Mouse (Mus musculus) ES-E14 (cell line): ENCODE results near the gene Nme4. TPM values are rescaled to one million over a fixed set of nuclear protein-coding genes. Genes with fewer than 3 reads are reported as not detected.

Experiments
- DNase-seq: peaks from one replicate; pipeline ENCODE4 v3.0.0-alpha.2; 2013; ENCODE audit warnings: low read depth, low spot score
- H3K27ac ChIP-seq: 2 replicates; pipeline ENCODE4 v1.5.1; 2012; ENCODE audit warnings: low read depth, mild to moderate bottlenecking, low read length, moderate library complexity, mixed read lengths; ENCODE audit not compliant: poor library complexity, insufficient read depth, severe bottlenecking
- H3K36me3 ChIP-seq: 2 replicates; pipeline ENCODE4 v1.6.1; 2012; ENCODE audit warnings: mild to moderate bottlenecking, low read length, moderate library complexity, mixed read lengths; ENCODE audit not compliant: control insufficient read depth, poor library complexity, insufficient read depth, severe bottlenecking
- H3K4me1 ChIP-seq, 2 experiments: fragments of 150-350 bp in 1 of 2; sonication (generic) in 1 of 2; 2 replicates each; pipeline ENCODE4 v1.6.1; 2012; ENCODE audit warnings: low read length in 2 of 2, mild to moderate bottlenecking in 1 of 2, mixed read lengths in 1 of 2; ENCODE audit not compliant: control insufficient read depth in 2 of 2, insufficient read depth in 2 of 2, poor library complexity in 1 of 2
- H3K4me3 ChIP-seq, 2 experiments: fragments of 150-350 bp in 1 of 2; sonication (generic) in 1 of 2; 2 replicates each; pipeline ENCODE4 v1.5.1; 2012; ENCODE audit warnings: low read length in 2 of 2, low read depth in 1 of 2, mild to moderate bottlenecking in 1 of 2, mixed read lengths in 1 of 2; ENCODE audit not compliant: insufficient read depth in 1 of 2, poor library complexity in 1 of 2, severe bottlenecking in 1 of 2
- H3K9ac ChIP-seq: 2 replicates; pipeline ENCODE4 v1.6.1; 2012; ENCODE audit warnings: low read depth, mild to moderate bottlenecking, low read length, mixed read lengths; ENCODE audit not compliant: poor library complexity, insufficient read depth, severe bottlenecking
- H3K9me3 ChIP-seq: fragments of 150-350 bp; sonication (generic); 2 replicates; pipeline ENCODE4 v1.6.1; 2012; ENCODE audit warnings: low read depth, mild to moderate bottlenecking, low read length; ENCODE audit not compliant: control insufficient read depth, insufficient read depth
- CHD2 ChIP-seq: IDR thresholded peaks from 2 replicates; pipeline ENCODE4 v1.6.1; 2014; ENCODE audit warnings: mild to moderate bottlenecking, low read depth, low read length, inconsistent platforms
- HCFC1 ChIP-seq: IDR thresholded peaks from 2 replicates; pipeline ENCODE4 v1.6.1; 2012; ENCODE audit warnings: low read length, inconsistent platforms, borderline replicate concordance; ENCODE audit not compliant: insufficient read depth
- MAFK ChIP-seq: IDR thresholded peaks from 2 replicates; pipeline ENCODE4 v1.6.1; 2014; ENCODE audit warnings: mild to moderate bottlenecking, low read depth, low read length, inconsistent platforms; ENCODE audit not compliant: insufficient read depth
- ZC3H11A ChIP-seq: IDR thresholded peaks from 2 replicates; pipeline ENCODE4 v1.6.1; 2012; ENCODE audit warnings: low read depth, mild to moderate bottlenecking, inconsistent platforms, low read length, borderline replicate concordance
- ZNF384 ChIP-seq: IDR thresholded peaks from 2 replicates; pipeline ENCODE4 v1.6.1; 2012; ENCODE audit warnings: low read depth, low read length, inconsistent platforms
- in situ Hi-C, 2 experiments: fragments of 600-800 bp; cut with MboI; formaldehyde crosslinking; loops; one replicate each; pipeline ENCODE4 v1.15.1; 2025; ENCODE audit warnings: low sequenced_read_pairs in 2 of 2, inconsistent platforms in 1 of 2; ENCODE audit not compliant: unreplicated experiment in 2 of 2
- total RNA-seq: library from RNA; depleted of rRNA; stranded (reverse); fragments of 300-350 nt; gene quantifications from 2 replicates; pipeline ENCODE4 v1.2.3, GENCODE M21; 2012

Nme4 gene
- total RNA-seq, 1 experiment: 96.4 TPM

DNA sequence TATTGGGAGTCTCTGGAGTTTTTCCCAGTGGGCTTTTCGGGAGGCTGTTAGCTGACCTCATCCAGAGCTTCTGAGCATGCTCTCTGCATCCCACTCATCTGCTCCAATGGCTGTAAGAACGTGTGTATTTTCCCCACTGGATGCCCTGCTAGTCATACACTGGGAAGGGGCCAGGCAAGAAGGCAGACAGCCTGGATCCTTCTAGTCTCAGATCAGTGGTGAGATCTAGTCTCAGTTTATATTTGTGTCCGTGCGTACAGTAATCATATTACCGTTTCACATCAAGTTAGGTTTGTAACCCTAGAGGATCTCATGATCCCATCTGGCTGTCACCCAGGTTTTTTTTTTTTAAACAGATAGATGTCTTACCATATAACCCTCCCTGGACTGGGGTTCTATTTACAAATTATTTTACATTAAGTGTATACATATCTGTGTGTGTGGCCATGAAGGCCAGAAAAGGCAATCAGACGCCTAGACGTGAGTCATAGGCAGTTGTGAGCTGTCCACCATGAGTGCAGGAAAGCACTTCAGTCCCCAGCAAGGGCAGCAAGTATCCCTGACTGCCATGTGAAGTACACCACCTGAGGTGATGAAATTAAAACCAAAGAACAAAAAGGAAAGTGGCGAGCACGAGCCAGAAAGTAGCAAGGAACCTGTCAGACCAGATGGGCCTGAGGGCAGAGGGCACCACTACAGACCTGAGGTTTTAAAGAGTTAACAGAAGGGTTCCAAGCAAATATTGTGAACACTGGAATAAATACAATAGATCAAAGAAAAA lies 37.4 kb downstream of the Nme4 start:
- in situ Hi-C loops: no loop called here
- Histone ChIP-seq H3K9me3 (no peaks in the 10 kb centered on the region), H3K27ac (no peak overlapping the region), H3K9ac (no peak overlapping the region), H3K4me3 (no peak overlapping the region), H3K4me1 (peaks cover 0 to 13% of the 10 kb centered on the region in 2 experiments; a peak in 1 of 4 replicates), H3K36me3 (no peaks in the 10 kb centered on the region)
- TF ChIP-seq ZC3H11A (no peak), MAFK (no peak), ZNF384 (no peak), CHD2 (no peak), HCFC1 (no peak)
- DNase-seq: no peak

DNA sequence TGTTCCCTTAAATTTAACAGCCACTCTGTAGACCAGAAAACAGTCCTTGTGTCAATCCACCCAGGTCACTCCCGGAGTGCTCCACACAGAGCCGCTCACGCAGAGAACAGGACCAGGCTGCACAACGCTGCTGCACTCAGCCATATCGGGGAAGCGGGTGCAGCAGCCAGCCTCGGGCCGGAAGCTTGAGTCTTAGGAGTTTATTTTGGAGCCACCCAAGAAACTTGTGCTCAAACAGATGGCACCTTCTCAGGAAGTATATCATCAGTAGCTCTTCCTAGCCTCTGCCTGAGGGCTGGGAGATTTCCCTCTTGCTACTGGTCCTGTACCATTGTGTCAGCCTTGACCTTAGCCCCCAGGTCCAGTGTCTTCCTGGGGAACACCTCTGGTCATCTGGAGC lies 38.1 kb downstream of the Nme4 start:
- TF ChIP-seq ZNF384 (no peak), ZC3H11A (no peak), MAFK (no peak), CHD2 (no peak), HCFC1 (no peak)
- Histone ChIP-seq H3K9ac (no peak overlapping the region), H3K36me3 (no peaks in the 10 kb centered on the region), H3K9me3 (no peaks in the 10 kb centered on the region), H3K4me1 (peaks cover 0 to 13% of the 10 kb centered on the region in 2 experiments; a peak in 1 of 4 replicates), H3K4me3 (no peak overlapping the region), H3K27ac (no peak overlapping the region)
- no peak for DNase-seq
- in situ Hi-C loops: no loop called here

DNA sequence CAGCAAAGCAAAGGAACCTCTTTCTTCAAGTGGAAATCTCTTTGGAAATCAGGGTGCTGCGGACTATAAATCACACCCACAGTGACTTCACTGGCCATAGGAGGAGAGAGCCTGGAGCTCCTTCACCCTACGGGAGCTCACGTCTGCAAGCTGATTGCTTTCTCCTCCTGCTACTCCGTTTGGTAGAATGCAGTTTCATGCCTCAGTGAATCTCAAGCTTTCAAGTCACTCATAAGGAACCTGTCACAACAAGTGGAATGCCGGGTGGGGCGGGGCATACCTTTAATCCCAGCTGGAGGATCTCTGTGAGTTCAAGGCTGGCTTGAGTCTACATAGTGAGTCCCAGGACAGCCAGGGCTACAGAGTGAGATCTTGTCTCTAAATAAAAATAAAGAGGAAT lies 40.2 kb downstream of the Nme4 start:
- in situ Hi-C loops: no loop called here
- no peak overlapping the region for H3K27ac ChIP-seq
- H3K4me3 ChIP-seq: no peak overlapping the region
- H3K36me3 ChIP-seq: no peaks in the 10 kb centered on the region
- H3K9me3 ChIP-seq: no peaks in the 10 kb centered on the region
- no peak for TF ChIP-seq ZC3H11A
- no peak for TF ChIP-seq ZNF384
- no peak for TF ChIP-seq CHD2
- TF ChIP-seq MAFK: no peak
- no peak for TF ChIP-seq HCFC1
- no peak for DNase-seq
- no peak overlapping the region for H3K9ac ChIP-seq
- peaks cover 0 to 8% of the 10 kb centered on the region in 2 experiments; a peak in 1 of 4 replicates for H3K4me1 ChIP-seq

DNA sequence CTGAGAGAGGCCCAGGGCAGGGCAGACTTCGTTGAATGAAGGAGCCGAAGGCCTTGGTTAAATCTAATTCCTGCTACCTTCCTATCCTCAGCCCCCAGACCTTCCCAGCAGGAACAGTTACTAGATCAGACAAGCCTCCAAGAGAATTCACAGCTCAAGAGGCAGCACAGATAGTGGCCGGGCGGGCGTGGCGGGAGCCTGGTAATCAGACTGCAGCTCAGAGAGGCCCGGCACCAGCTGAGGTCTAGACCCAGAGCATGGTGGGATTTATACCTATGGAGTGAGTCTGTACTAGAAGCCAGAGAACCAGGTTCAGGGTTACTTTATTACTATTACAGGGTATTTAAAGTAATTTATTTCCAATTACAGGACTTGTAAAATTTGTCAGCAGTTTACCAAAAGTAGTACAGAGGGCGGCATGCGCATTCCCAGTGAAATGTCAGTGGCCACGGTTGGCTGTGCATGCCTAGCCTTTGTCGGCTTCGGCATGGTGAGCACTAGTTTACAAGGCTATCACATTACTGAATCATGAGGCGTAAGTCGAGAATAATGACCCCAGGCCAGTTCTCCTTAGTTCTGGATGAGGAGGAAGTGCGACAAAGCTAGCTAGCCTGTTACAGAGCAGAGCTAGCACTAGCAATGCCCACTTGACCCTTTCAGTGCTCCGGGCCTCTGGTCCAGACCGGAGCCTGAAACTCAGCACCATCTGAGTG lies 41.1 kb downstream of the Nme4 start:
- Histone ChIP-seq H3K4me1 (peaks cover 0 to 6% of the 10 kb centered on the region in 2 experiments; a peak in 1 of 4 replicates), H3K36me3 (no peaks in the 10 kb centered on the region), H3K9me3 (no peaks in the 10 kb centered on the region), H3K4me3 (no peak overlapping the region), H3K9ac (no peak overlapping the region), H3K27ac (no peak overlapping the region)
- in situ Hi-C loops: no loop called here
- no peak for DNase-seq
- TF ChIP-seq ZC3H11A (no peak), MAFK (no peak), ZNF384 (no peak), HCFC1 (no peak), CHD2 (no peak)
